Mouse (Mus musculus) lung, embryonic 15.5 days (tissue): ENCODE measurements around the gene Safb. TPM values are rescaled to one million over a fixed set of nuclear protein-coding genes. Genes with fewer than 3 reads are reported as not detected.

ENCODE experiments used
- ATAC-seq: fragments of 200-750 bp; cut with Nextera tagmentation; 2 replicates; pipeline ENCODE4 v1.8.0; 2017; ENCODE audit warnings: moderate number of reproducible peaks, borderline replicate concordance; ENCODE audit not compliant: low FRiP score, low TSS enrichment; ENCODE audit errors: extremely low read depth
- H3K27ac ChIP-seq: fragments of 300-500 bp; sonication (generic); 2 replicates; pipeline ENCODE4 v1.5.1; 2015; ENCODE audit warnings: moderate library complexity, mild to moderate bottlenecking, inconsistent platforms
- H3K27me3 ChIP-seq: fragments of 300-500 bp; sonication (generic); 2 replicates; pipeline ENCODE4 v1.6.1; 2015; ENCODE audit warnings: inconsistent platforms
- H3K36me3 ChIP-seq: fragments of 300-500 bp; sonication (generic); 2 replicates; pipeline ENCODE4 v1.6.1; 2015; ENCODE audit warnings: inconsistent platforms
- H3K4me1 ChIP-seq: fragments of 300-500 bp; sonication (generic); 2 replicates; pipeline ENCODE4 v1.6.1; 2015; ENCODE audit warnings: inconsistent platforms
- H3K4me2 ChIP-seq: fragments of 300-500 bp; sonication (generic); 2 replicates; pipeline ENCODE4 v1.6.1; 2015; ENCODE audit warnings: inconsistent platforms, mild to moderate bottlenecking, moderate library complexity
- H3K4me3 ChIP-seq: fragments of 300-500 bp; sonication (generic); 2 replicates; pipeline ENCODE4 v1.5.1; 2015; ENCODE audit warnings: mild to moderate bottlenecking, inconsistent platforms
- H3K9ac ChIP-seq: fragments of 300-500 bp; sonication (generic); 2 replicates; pipeline ENCODE4 v1.6.1; 2015; ENCODE audit warnings: inconsistent platforms
- H3K9me3 ChIP-seq: fragments of 300-500 bp; sonication (generic); 2 replicates; pipeline ENCODE4 v1.6.1; 2016; ENCODE audit warnings: inconsistent platforms
- WGBS: fragments of 180-500 bp; shearing (Covaris S2); methylation state at CpG from one replicate; pipeline ENCODE4 v1.1.7; 2015; 5-methylcytosine and 5-hydroxymethylcytosine counted together
- polyA plus RNA-seq: library from polyadenylated mRNA; unstranded; fragments of >200 nt; fragmentation: Nextera tagmentation; extraction: Ambion mirVana; gene quantifications from 2 replicates; pipeline ENCODE4 v1.2.1, GENCODE M21; 2015

Gene Safb
- polyA plus RNA-seq, 1 experiment from 2014 or later: 96.6 TPM

- Histone ChIP-seq H3K36me3 (peaks cover 99% of the 10 kb centered on the region), H3K4me3 (no peak overlapping the region), H3K4me2 (no peak overlapping the region), H3K9ac (no peak overlapping the region), H3K4me1 (no peaks in the 10 kb centered on the region), H3K9me3 (no peaks in the 10 kb centered on the region), H3K27me3 (no peaks in the 10 kb centered on the region), H3K27ac (no peak overlapping the region)
- no peak for ATAC-seq
- 93% methylated on average over 5 of the region's 5 CpGs for WGBS
Observed at GRCm38 (mm10) chr17:56566918-56567317, 17.7 kb upstream of the Safb start.

GRCm38 (mm10) chr17:56567370-56567769, 17.3 kb upstream of the Safb start:
- Histone ChIP-seq H3K4me1 (no peaks in the 10 kb centered on the region), H3K4me2 (no peak overlapping the region), H3K36me3 (peaks cover 99% of the 10 kb centered on the region), H3K9ac (no peak overlapping the region), H3K27ac (no peak overlapping the region), H3K27me3 (no peaks in the 10 kb centered on the region), H3K9me3 (no peaks in the 10 kb centered on the region), H3K4me3 (no peak overlapping the region)
- ATAC-seq: no peak
- WGBS: 90% methylated on average over 4 of the region's 4 CpGs

GRCm38 (mm10) chr17:56570287-56570686, 14.3 kb upstream of the Safb start:
- no peaks in the 10 kb centered on the region for H3K4me1 ChIP-seq
- no peak overlapping the region for H3K9ac ChIP-seq
- 88% methylated on average over 4 of the region's 4 CpGs for WGBS
- no peaks in the 10 kb centered on the region for H3K9me3 ChIP-seq
- ATAC-seq: no peak
- no peaks in the 10 kb centered on the region for H3K27me3 ChIP-seq
- H3K4me2 ChIP-seq: no peak overlapping the region
- no peak overlapping the region for H3K27ac ChIP-seq
- no peak overlapping the region for H3K4me3 ChIP-seq
- peaks cover 97% of the 10 kb centered on the region for H3K36me3 ChIP-seq

- Histone ChIP-seq H3K4me3 (no peak overlapping the region), H3K4me2 (no peak overlapping the region), H3K9ac (no peak overlapping the region), H3K9me3 (no peaks in the 10 kb centered on the region), H3K36me3 (peaks cover 93% of the 10 kb centered on the region), H3K27ac (no peak overlapping the region), H3K4me1 (no peaks in the 10 kb centered on the region), H3K27me3 (no peaks in the 10 kb centered on the region)
- 65% methylated on average over 1 of the region's 1 CpGs for WGBS
- no peak for ATAC-seq
Observed at GRCm38 (mm10) chr17:56572154-56572553, 12.5 kb upstream of the Safb start.

- Histone ChIP-seq H3K36me3 (peaks cover 93% of the 10 kb centered on the region), H3K27me3 (no peaks in the 10 kb centered on the region), H3K4me1 (no peaks in the 10 kb centered on the region), H3K9ac (no peak overlapping the region), H3K4me3 (no peak overlapping the region), H3K4me2 (no peak overlapping the region), H3K9me3 (no peaks in the 10 kb centered on the region), H3K27ac (no peak overlapping the region)
- 88% methylated on average over 3 of the region's 3 CpGs for WGBS
- no peak for ATAC-seq
Observed at GRCm38 (mm10) chr17:56572939-56573338, 11.7 kb upstream of the Safb start.

GRCm38 (mm10) chr17:56583071-56583470, 1.6 kb upstream of the Safb start:
- no peak overlapping the region for H3K27ac ChIP-seq
- H3K4me3 ChIP-seq: peak overlapping the region; percentile 89
- 78% methylated on average over 1 of the region's 1 CpGs for WGBS
- H3K36me3 ChIP-seq: peaks cover 64% of the 10 kb centered on the region
- no peaks in the 10 kb centered on the region for H3K9me3 ChIP-seq
- peaks cover 38% of the 10 kb centered on the region for H3K4me1 ChIP-seq
- no peaks in the 10 kb centered on the region for H3K27me3 ChIP-seq
- H3K4me2 ChIP-seq: peak overlapping the region; percentile 81
- ATAC-seq: no peak
- peak overlapping the region; percentile 90 for H3K9ac ChIP-seq

GRCm38 (mm10) chr17:56583611-56584256, 891 bp upstream of the Safb start:
- Histone ChIP-seq H3K27me3 (no peaks in the 10 kb centered on the region), H3K9ac (peak overlapping the region; percentile 90), H3K4me3 (peak overlapping the region; percentile 89), H3K36me3 (peaks cover 64% of the 10 kb centered on the region), H3K4me2 (peak overlapping the region; percentile 81), H3K9me3 (no peaks in the 10 kb centered on the region), H3K27ac (peak overlapping the region; percentile 96), H3K4me1 (peaks cover 38% of the 10 kb centered on the region)
- WGBS: 1% methylated on average over 33 of the region's 33 CpGs
- no peak for ATAC-seq

- Histone ChIP-seq H3K9ac (peak overlapping the region; percentile 89), H3K27me3 (no peaks in the 10 kb centered on the region), H3K4me3 (peak overlapping the region; percentile 89), H3K4me2 (peak overlapping the region; percentile 69), H3K4me1 (peaks cover 38% of the 10 kb centered on the region), H3K27ac (peak overlapping the region; percentile 95), H3K36me3 (peaks cover 63% of the 10 kb centered on the region), H3K9me3 (no peaks in the 10 kb centered on the region)
- WGBS: under 1% methylated on average over 61 of the region's 61 CpGs
- ATAC-seq: peak; percentile 13; the same call in 1 of the 2 replicates
Observed at GRCm38 (mm10) chr17:56585171-56585821, 671 bp downstream of the Safb start.

- Histone ChIP-seq H3K9me3 (no peaks in the 10 kb centered on the region), H3K9ac (no peak overlapping the region), H3K27me3 (no peaks in the 10 kb centered on the region), H3K36me3 (peaks cover 62% of the 10 kb centered on the region), H3K4me1 (peaks cover 26% of the 10 kb centered on the region), H3K4me2 (no peak overlapping the region), H3K4me3 (no peak overlapping the region), H3K27ac (no peak overlapping the region)
- no peak for ATAC-seq
- WGBS: 58% methylated on average over 1 of the region's 1 CpGs
Observed at GRCm38 (mm10) chr17:56587773-56588172, 3.1 kb downstream of the Safb start.

GRCm38 (mm10) chr17:56588921-56589320, 4.3 kb downstream of the Safb start:
- no peak overlapping the region for H3K27ac ChIP-seq
- H3K9me3 ChIP-seq: no peaks in the 10 kb centered on the region
- H3K9ac ChIP-seq: no peak overlapping the region
- peaks cover 71% of the 10 kb centered on the region for H3K36me3 ChIP-seq
- ATAC-seq: no peak
- no peak overlapping the region for H3K4me3 ChIP-seq
- no peaks in the 10 kb centered on the region for H3K27me3 ChIP-seq
- 90% methylated on average over 4 of the region's 4 CpGs for WGBS
- no peak overlapping the region for H3K4me2 ChIP-seq
- H3K4me1 ChIP-seq: peaks cover 18% of the 10 kb centered on the region

GRCm38 (mm10) chr17:56592553-56592952, 7.9 kb downstream of the Safb start:
- Histone ChIP-seq H3K4me1 (peaks cover under 1% of the 10 kb centered on the region), H3K9ac (no peak overlapping the region), H3K27me3 (no peaks in the 10 kb centered on the region), H3K9me3 (no peaks in the 10 kb centered on the region), H3K4me3 (no peak overlapping the region), H3K4me2 (no peak overlapping the region), H3K27ac (no peak overlapping the region), H3K36me3 (peaks cover 98% of the 10 kb centered on the region)
- ATAC-seq: no peak

GRCm38 (mm10) chr17:56593527-56594271, 9.1 kb downstream of the Safb start:
- Histone ChIP-seq H3K27me3 (no peaks in the 10 kb centered on the region), H3K36me3 (peaks cover 94% of the 10 kb centered on the region), H3K9me3 (no peaks in the 10 kb centered on the region), H3K4me3 (no peak overlapping the region), H3K9ac (no peak overlapping the region), H3K4me2 (no peak overlapping the region), H3K27ac (no peak overlapping the region), H3K4me1 (no peaks in the 10 kb centered on the region)
- ATAC-seq: no peak
- 82% methylated on average over 8 of the region's 8 CpGs for WGBS
